Mouse (Mus musculus): ENCODE results near the gene Mbd3.

- TF ChIP-seq CTCF (IDR thresholded peaks at IDR 0.05) (no peak), EP300 (IDR thresholded peaks at IDR 0.05) (no peak)
Measured at GRCm38 (mm10) chr10:80389185-80389708, 10.1 kb downstream of the Mbd3 start.
